8 mouse cellular contexts compared by ENCODE assay signal in the genomic region with DNA sequence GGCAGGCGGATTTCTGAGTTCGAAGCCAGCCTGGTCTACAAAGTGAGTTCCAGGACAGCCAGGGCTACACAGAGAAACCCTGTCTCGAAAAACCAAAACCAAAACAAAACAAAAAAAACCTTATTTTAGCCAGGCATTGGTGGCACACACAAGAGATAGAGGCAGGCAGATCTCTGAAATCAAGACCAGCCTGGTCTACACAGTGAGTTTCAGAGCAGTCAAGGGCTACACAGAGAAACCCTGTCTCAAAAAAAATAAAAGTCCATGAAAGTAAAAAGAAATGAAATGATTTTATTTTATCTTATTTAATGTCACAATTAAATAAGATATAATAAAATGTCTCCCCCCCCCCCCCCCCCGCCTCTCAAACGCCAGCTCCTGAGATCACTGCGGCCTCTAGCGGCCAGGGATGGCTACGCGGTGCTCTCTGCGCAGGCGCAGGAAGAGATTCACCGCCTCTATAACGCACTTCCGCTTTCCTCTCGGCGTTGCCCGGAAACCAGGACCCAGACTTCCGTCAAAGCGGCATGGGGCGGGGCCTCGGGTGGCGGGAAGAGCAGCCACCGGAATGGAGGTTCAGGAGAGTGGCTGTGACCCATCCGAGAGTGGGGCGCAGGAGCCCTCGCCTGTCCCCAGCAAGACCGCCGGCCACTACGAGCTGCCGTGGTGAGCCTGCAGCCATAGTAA. TPM values are rescaled to one million over a fixed set of nuclear protein-coding genes. Genes with fewer than 3 reads are reported as not detected.
DNase-seq lines count a peak whose midpoint lies in the region; ATAC-seq and TF ChIP-seq lines count a peak whose summit lies in the region.

No protein-coding gene starts in this region.

- intact Hi-C loops in left cerebral cortex, postnatal 10 days (cut with DNase I), result loop anchor here (2.0 kb wide), 1 partner anchor 88 kb away; no protein-coding TSS in a partner anchor

- TF ChIP-seq CTCF in cortical plate, adult 2 months (IDR thresholded peaks at IDR 0.05; ENCODE audit: extremely low read depth, insufficient read depth, low read length), result peak; percentile 68

- peak overlapping the region; percentile 71 for H3K4me3 ChIP-seq in cortical plate, adult 2 months (ENCODE audit: insufficient read depth, low read length)

- H3K4me1 ChIP-seq in cortical plate, adult 2 months (ENCODE audit: control insufficient read depth, insufficient read depth, low read length), result no peaks in the 10 kb centered on the region

- peak; percentile 100 for ATAC-seq in activated CD4-positive, CD25-positive, alpha-beta regulatory T cell, adult 4 months
- peak; percentile 99 for ATAC-seq in inflammation-experienced regulatory T-cells, adult 6 months
- ATAC-seq in megakaryocyte-erythroid progenitor cell, adult 5-6 weeks (replicated peaks; ENCODE audit: low FRiP score, low TSS enrichment, poor library complexity, severe bottlenecking), result peak; percentile 98

- no peak overlapping the region for H3K27ac ChIP-seq in cortical plate, adult 2 months (ENCODE audit: insufficient read depth, low read length)

- peak; percentile 96 for DNase-seq in gastrocnemius, postnatal 10 days
- peak; percentile 96 to 97 for DNase-seq in left cerebral cortex, postnatal 10 days (ENCODE audit: extremely low spot score in 1 of 2, low spot score in 2 of 2)
- DNase-seq in right cerebral cortex, postnatal 25 days, result peak; percentile 93
- peak; percentile 93 to 98 for DNase-seq in urinary bladder, postnatal 4 days (ENCODE audit: low spot score in 2 of 2)

- peak; percentile 58; the same call in 1 of the 2 replicates for TF ChIP-seq POLR2A in cortical plate, adult 2 months (IDR thresholded peaks at IDR 0.05; ENCODE audit: extremely low read depth, insufficient read depth, low read length)

RNA-seq across cellular contexts. Expression of a gene that starts 1.2 kb away (rescaled TPM):
- 100 to 1,000 TPM; 129 to 149 TPM for polyA plus RNA-seq in activated CD4-positive, CD25-positive, alpha-beta regulatory T cell, adult 4 months (2017; shearing (Covaris generic))
- polyA plus RNA-seq in cortical plate, adult 2 months (2012; rRNA removed), result 124 and 128 TPM in 2 replicates
- total RNA-seq in gastrocnemius, postnatal 10 days (2021), result 10 to 100 TPM; 18.8 to 25.7 TPM
- polyA plus RNA-seq in inflammation-experienced regulatory T-cells, adult 6 months (2017; shearing (Covaris generic)), result 100 to 1,000 TPM; 140 to 223 (median 144) TPM
- 10 to 100 TPM; 78.3 to 80.8 TPM for total RNA-seq in left cerebral cortex, postnatal 10 days (2021)
- total RNA-seq in megakaryocyte-erythroid progenitor cell, adult 5-6 weeks (2014; fragmentation: Nextera tagmentation), result 241 and 279 TPM in 2 replicates
- total RNA-seq in megakaryocyte-erythroid progenitor cell, adult 5-6 weeks (2017), result 113 and 125 TPM in 2 replicates

RNA-seq across cellular contexts. Expression of a gene that starts 22.4 kb away (rescaled TPM):
- under 1 TPM in 1 of 2 experiments, not detected in 1; 0.43 TPM for polyA plus RNA-seq in activated CD4-positive, CD25-positive, alpha-beta regulatory T cell, adult 4 months (2017; shearing (Covaris generic))
- polyA plus RNA-seq in cortical plate, adult 2 months (2012; rRNA removed), result 0.06 and 0.49 TPM in 2 replicates
- total RNA-seq in gastrocnemius, postnatal 10 days (2021), result under 1 TPM; 0.14 to 0.16 TPM
- polyA plus RNA-seq in inflammation-experienced regulatory T-cells, adult 6 months (2017; shearing (Covaris generic)), result 1 to 10 TPM in 1 of 3 experiments, under 1 TPM in 1, not detected in 1; 0.28 to 1.1 TPM
- total RNA-seq in left cerebral cortex, postnatal 10 days (2021), result under 1 TPM in 1 of 2 experiments, not detected in 1; 0.17 TPM
- total RNA-seq in megakaryocyte-erythroid progenitor cell, adult 5-6 weeks (2014; fragmentation: Nextera tagmentation), result not detected in 2 replicates
- total RNA-seq in megakaryocyte-erythroid progenitor cell, adult 5-6 weeks (2017), result not detected in 2 replicates

RNA-seq across cellular contexts. Expression of a gene that starts 30.1 kb away (rescaled TPM):
- polyA plus RNA-seq in activated CD4-positive, CD25-positive, alpha-beta regulatory T cell, adult 4 months (2017; shearing (Covaris generic)), result 1 to 10 TPM in 1 of 2 experiments, under 1 TPM in 1; 0.30 to 1.1 TPM
- 74.1 and 77.0 TPM in 2 replicates for polyA plus RNA-seq in cortical plate, adult 2 months (2012; rRNA removed)
- total RNA-seq in gastrocnemius, postnatal 10 days (2021), result 10 to 100 TPM; 10.1 to 12.8 TPM
- polyA plus RNA-seq in inflammation-experienced regulatory T-cells, adult 6 months (2017; shearing (Covaris generic)), result under 1 TPM; 0.55 to 0.88 (median 0.74) TPM
- 100 to 1,000 TPM; 121 to 130 TPM for total RNA-seq in left cerebral cortex, postnatal 10 days (2021)
- total RNA-seq in megakaryocyte-erythroid progenitor cell, adult 5-6 weeks (2014; fragmentation: Nextera tagmentation), result 4.6 and 5.6 TPM in 2 replicates
- total RNA-seq in megakaryocyte-erythroid progenitor cell, adult 5-6 weeks (2017), result 7.0 and 8.3 TPM in 2 replicates

RNA-seq across cellular contexts. Expression of a gene that starts 32.5 kb away (rescaled TPM):
- 1 to 10 TPM; 3.8 to 5.4 TPM for polyA plus RNA-seq in activated CD4-positive, CD25-positive, alpha-beta regulatory T cell, adult 4 months (2017; shearing (Covaris generic))
- 4.9 and 5.4 TPM in 2 replicates for polyA plus RNA-seq in cortical plate, adult 2 months (2012; rRNA removed)
- 1 to 10 TPM; 1.8 to 3.2 TPM for total RNA-seq in gastrocnemius, postnatal 10 days (2021)
- polyA plus RNA-seq in inflammation-experienced regulatory T-cells, adult 6 months (2017; shearing (Covaris generic)), result 10 to 100 TPM in 2 of 3 experiments, 1 to 10 TPM in 1; 6.3 to 13.1 (median 12.2) TPM
- 1 to 10 TPM; 1.2 to 2.1 TPM for total RNA-seq in left cerebral cortex, postnatal 10 days (2021)
- 8.5 and 9.8 TPM in 2 replicates for total RNA-seq in megakaryocyte-erythroid progenitor cell, adult 5-6 weeks (2014; fragmentation: Nextera tagmentation)
- total RNA-seq in megakaryocyte-erythroid progenitor cell, adult 5-6 weeks (2017), result 7.2 and 14.6 TPM in 2 replicates

RNA-seq across cellular contexts. Expression of a gene that starts 56.9 kb away (rescaled TPM):
- 100 to 1,000 TPM; 112 to 143 TPM for polyA plus RNA-seq in activated CD4-positive, CD25-positive, alpha-beta regulatory T cell, adult 4 months (2017; shearing (Covaris generic))
- polyA plus RNA-seq in cortical plate, adult 2 months (2012; rRNA removed), result 360 and 369 TPM in 2 replicates
- 100 to 1,000 TPM; 151 to 159 TPM for total RNA-seq in gastrocnemius, postnatal 10 days (2021)
- 100 to 1,000 TPM in 1 of 3 experiments, 10 to 100 TPM in 2; 92.8 to 133 (median 95.4) TPM for polyA plus RNA-seq in inflammation-experienced regulatory T-cells, adult 6 months (2017; shearing (Covaris generic))
- total RNA-seq in left cerebral cortex, postnatal 10 days (2021), result 100 to 1,000 TPM; 298 to 310 TPM
- total RNA-seq in megakaryocyte-erythroid progenitor cell, adult 5-6 weeks (2014; fragmentation: Nextera tagmentation), result 253 and 273 TPM in 2 replicates
- total RNA-seq in megakaryocyte-erythroid progenitor cell, adult 5-6 weeks (2017), result 220 and 233 TPM in 2 replicates

Comparison
In these comparisons a context has a peak if more than half of its experiments do, and no peak if none do; other contexts are left out.
1. RNA of a gene that starts 30.1 kb away (total RNA-seq): 121 to 130 TPM in left cerebral cortex, postnatal 10 days; 10.1 to 12.8 TPM in gastrocnemius, postnatal 10 days and 4.6 to 8.3 TPM in megakaryocyte-erythroid progenitor cell, adult 5-6 weeks; every median in the first group is over 4 times any median in the second.
2. Peak in every context shown above with its lines, with median percentiles within 50 percentile points of each other: ATAC-seq and DNase-seq.